Mouse (Mus musculus) heart, adult 9 months (tissue): ENCODE measurements around the gene Glyr1.

ENCODE experiments used
- DNase-seq, 2 experiments: peaks; one replicate each; pipeline ENCODE4 v3.0.0; 2022; ENCODE audit warnings: low spot score in 2 of 2

Glyr1 gene

GRCm38 (mm10) chr16:4964731-4965391 lies 84.8 kb downstream of the Glyr1 start:
- no peak for DNase-seq
